Mouse (Mus musculus): Measurements from ENCODE around the gene Rbm25. TPM values are rescaled to one million over a fixed set of nuclear protein-coding genes. Genes with fewer than 3 reads are reported as not detected.

Rbm25 gene
- polyA plus RNA-seq, 1 experiment from 2014 or later, result 262 TPM

Other genes with a start within 250 kb of the Rbm25 start
- 11.3 and 13.7 TPM in 2 replicates for gene Dpf3, start 143.5 kb upstream of the Rbm25 start, polyA plus RNA-seq (2014; fragmentation: Nextera tagmentation; extraction: Ambion mirVana)
- 21.3 and 23.8 TPM in 2 replicates for gene Dcaf4, start 110.8 kb upstream of the Rbm25 start, polyA plus RNA-seq (2014; fragmentation: Nextera tagmentation; extraction: Ambion mirVana)
- gene Zfyve1, start 34.0 kb upstream of the Rbm25 start, polyA plus RNA-seq (2014; fragmentation: Nextera tagmentation; extraction: Ambion mirVana), result 19.4 and 21.4 TPM in 2 replicates
- gene Psen1, start 56.9 kb downstream of the Rbm25 start, polyA plus RNA-seq (2014; fragmentation: Nextera tagmentation; extraction: Ambion mirVana), result 75.2 and 76.2 TPM in 2 replicates
- gene Papln, start 132.4 kb downstream of the Rbm25 start, polyA plus RNA-seq (2014; fragmentation: Nextera tagmentation; extraction: Ambion mirVana), result 0.04 TPM in 1 of 2 replicates, not detected in the other